Mouse (Mus musculus) c-Kit-negative CD71-positive TER-119-positive erythroid progenitor cells, embryonic 14.5 days (primary cell): ENCODE measurements around the gene Bri3.
"Not testable (repeated sequence)": the region's sequence is repeated elsewhere in the genome, so short reads cannot be mapped to it uniquely, and the experiment has no call there.

ENCODE experiments used
- DNase-seq: peaks from one replicate; pipeline ENCODE4 v3.0.0-alpha.2; 2013; ENCODE audit warnings: low read depth, low spot score

Bri3 gene

GRCm38 (mm10) chr5:144294908-144295307, 50.7 kb downstream of the Bri3 start:
- no peak for DNase-seq

DNA sequence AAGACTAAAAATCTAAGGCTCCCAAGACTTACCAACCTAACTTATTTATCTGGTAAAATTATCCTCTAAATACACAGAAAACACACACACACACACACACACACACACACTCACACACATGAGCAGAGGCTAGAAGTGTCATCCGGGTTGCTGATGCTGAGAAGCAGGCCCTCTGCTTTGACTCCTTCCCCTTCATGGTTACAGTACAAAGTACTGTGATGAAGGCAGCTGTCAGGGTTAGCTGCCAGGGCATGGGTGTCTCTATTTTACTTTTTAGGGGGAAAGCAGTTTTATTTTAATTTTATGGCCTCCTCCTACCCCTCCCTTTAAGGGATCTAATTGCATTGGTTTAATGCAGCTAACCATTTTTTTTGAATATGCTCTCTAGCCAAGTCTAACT, 51.1 kb downstream of the Bri3 start:
- DNase-seq: no peak

GRCm38 (mm10) chr5:144296090-144296604, 51.9 kb downstream of the Bri3 start:
- no peak for DNase-seq

- no peak for DNase-seq
Measured at GRCm38 (mm10) chr5:144303071-144303470, 58.8 kb downstream of the Bri3 start.

DNA sequence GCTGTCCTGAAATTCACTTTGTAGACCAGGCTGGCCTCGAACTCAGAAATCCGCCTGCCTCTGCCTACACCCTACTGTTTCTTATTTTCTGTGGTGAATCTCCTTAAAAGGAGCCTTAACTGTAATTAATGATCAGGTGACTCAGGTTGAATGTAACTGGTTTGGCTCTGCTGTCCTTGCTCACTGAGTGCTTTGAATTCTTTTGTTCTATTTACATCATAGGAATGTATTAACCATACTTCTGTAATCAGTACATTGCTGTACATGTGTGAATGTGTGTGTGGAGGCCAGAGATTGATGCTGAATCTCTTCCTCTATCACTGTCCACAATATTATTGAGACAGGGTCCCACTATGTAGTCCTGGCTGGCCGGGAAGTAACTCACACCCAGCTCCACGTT, 64.7 kb downstream of the Bri3 start:
- no peak for DNase-seq

GRCm38 (mm10) chr5:144312183-144312582, 67.9 kb downstream of the Bri3 start:
- DNase-seq: no peak

DNA sequence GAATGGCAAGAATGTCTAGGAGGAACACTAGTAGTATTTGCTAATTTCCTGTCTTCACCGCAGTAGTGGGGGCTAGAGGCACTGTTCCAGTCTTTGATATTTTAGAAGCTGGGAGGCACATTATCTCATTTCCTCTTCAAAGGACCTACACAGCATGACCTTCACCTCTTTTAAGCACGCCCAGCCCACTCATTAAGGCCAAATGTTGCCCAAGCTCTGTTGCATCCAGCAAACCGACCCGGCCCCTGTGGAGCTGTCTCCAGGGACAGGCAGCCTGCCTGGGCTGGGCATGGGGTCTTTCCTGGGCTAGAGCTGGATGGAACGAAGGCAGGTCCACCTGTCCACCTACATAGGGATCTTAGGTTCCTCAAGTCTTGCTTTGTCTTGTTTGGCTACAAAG, 69.1 kb downstream of the Bri3 start:
- DNase-seq: no peak

DNA sequence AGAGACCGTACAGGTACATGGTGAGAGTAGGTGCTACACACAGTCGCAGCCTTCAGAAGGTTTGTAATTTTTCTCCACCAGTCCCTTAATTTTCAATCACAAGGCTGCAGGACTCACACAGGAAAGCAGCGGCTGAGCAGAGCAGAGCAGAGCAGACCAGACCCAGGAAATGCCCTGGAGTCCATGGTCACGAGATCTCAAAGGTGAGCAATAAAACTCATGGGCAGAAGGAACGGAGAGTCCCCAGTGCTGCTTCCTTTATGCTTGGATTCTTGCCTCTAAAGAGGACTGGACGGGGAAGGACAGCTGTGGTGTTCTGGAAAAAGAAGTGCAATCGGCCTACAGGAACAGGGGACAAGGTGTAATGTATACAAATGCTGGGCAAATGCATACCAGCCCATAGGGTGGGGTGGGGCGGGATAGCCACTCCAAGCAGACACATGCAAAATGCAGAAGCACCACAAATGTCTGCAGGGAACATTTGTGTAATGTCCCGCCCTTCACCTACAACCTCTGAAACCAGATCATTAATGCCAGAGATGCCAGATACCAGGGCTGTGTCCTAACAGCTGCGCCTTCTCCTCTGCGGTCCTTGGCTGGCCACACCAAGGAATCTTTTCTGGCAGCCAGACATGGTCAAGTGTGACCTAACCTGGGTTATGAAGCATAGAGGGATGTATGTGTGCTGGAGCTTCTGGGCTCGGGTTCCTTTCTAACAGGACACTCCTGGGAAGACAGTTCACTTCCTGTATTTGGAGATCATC, 70.7 kb downstream of the Bri3 start:
- DNase-seq: no peak

GRCm38 (mm10) chr5:144316442-144316841, 72.2 kb downstream of the Bri3 start:
- no peak for DNase-seq

- no peak for DNase-seq
Measured at GRCm38 (mm10) chr5:144317426-144317825, 73.2 kb downstream of the Bri3 start.

- no peak for DNase-seq
Measured at GRCm38 (mm10) chr5:144318286-144318685, 74.0 kb downstream of the Bri3 start.

GRCm38 (mm10) chr5:144321681-144322080, 77.4 kb downstream of the Bri3 start:
- DNase-seq: no peak

DNA sequence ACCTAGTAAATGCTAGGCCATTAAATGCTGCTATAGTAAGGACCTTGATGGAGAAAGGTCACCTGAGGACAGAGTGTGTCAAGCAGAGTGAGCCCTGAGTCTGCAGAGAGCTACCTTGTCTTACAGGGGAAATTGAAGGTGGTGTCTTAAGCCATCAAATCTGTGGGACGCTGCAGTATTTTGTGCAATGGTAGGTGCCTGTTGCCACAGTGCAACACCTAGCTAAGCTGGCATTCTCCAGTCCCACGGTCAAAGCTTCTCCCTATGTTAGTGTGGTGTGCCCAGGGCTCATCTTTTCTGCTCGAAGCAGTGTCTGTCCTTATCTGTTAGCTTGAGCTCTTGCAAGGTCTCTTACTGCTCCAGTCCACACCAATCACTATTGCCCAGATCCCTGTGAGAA, 78.5 kb downstream of the Bri3 start:
- no peak for DNase-seq

DNA sequence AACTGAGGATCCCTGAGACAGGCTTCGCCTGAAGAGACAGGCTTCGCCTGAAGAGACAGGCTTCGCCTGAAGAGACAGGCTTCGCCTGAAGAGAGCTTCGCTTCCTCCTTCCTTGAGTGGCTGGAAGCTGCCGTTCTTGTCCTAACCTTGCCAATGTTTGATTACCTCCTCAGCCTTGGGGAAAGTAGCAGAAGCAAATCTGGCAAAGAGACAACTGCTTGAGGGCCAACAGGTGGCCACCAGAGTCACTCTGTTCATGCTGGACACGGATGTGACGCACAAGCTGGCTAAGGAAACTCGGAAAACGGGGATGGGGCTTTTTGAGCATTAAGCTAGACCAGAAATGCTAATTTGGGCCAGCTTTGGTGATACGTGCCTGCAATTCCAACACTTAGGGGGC, 89.8 kb downstream of the Bri3 start:
- DNase-seq: no peak

DNA sequence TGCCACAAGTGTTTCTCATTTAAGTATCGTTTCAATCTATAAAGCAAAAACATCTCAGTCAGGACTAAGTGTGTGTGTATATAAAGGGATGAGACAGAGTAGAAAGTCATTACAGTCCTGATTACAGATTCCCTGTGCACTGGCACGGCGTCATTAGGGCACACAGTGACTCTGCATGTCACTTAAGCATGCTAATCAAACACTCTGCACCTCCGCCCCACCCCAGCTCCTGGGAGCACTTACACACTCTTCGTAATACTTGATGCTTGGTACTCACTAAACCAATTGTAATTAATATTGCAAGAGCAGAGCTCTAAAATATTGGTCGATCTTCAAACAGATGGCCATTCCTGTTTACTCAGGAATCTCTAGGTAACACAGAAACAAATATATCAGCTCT, 91.1 kb downstream of the Bri3 start:
- not testable (repeated sequence) for DNase-seq

DNA sequence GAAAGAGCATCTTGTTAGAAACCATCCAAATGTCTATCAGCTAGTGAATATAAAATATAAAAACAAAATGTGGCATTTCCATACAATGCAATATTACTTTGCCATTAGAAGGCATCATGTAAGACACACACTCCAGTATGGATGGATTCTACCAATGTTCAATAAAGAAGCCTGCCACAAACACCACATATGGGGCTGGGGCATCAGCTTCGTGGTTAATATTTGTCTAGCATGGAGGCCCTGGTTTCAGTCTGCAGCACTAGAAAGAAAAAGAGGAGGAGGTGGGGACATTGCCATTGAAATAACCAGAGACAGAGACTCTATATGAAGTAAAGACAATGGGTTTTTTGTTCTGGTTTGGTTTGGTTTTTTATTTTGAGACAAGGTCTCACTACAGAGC, 94.5 kb downstream of the Bri3 start:
- no peak for DNase-seq

DNA sequence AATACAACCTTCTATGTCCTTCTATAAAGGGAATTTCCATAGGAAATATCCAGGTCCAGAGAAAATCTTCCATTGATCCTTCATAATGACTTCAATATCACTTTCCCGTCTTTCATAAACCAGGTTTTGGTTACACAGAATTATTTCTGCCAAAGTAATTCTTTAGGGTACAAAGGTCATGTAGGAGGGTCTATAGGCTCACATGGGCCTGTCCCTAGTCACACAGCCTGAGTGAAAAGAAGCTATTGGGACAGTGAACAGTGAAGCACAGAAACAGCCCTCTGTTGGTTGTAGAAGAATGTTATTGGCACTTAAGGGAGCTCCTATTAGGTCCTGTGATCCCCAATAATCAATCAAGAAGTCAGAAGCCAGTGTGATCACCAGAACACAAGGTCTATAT, 96.8 kb downstream of the Bri3 start:
- DNase-seq: no peak

GRCm38 (mm10) chr5:144344592-144344991, 100.4 kb downstream of the Bri3 start:
- no peak for DNase-seq

DNA sequence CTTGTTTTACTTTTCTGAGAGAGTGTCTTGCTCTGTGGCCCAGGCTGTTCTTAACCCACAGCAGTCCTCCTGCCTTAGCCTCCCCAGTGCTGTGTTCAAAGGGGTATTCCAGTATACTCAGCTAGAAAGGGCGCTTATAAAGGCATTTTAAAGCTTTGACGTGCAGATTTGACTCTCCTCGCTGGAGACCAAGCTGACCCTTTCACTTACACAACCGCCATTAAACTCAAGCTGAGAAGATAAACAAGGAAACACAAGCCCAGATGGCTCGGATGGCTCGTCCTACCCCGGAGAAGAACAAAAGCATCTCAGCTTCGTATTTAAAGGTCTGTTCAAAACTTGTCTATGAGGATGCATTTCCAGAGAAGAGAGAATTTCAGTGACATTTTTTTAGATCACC, 106.9 kb downstream of the Bri3 start:
- no peak for DNase-seq

DNA sequence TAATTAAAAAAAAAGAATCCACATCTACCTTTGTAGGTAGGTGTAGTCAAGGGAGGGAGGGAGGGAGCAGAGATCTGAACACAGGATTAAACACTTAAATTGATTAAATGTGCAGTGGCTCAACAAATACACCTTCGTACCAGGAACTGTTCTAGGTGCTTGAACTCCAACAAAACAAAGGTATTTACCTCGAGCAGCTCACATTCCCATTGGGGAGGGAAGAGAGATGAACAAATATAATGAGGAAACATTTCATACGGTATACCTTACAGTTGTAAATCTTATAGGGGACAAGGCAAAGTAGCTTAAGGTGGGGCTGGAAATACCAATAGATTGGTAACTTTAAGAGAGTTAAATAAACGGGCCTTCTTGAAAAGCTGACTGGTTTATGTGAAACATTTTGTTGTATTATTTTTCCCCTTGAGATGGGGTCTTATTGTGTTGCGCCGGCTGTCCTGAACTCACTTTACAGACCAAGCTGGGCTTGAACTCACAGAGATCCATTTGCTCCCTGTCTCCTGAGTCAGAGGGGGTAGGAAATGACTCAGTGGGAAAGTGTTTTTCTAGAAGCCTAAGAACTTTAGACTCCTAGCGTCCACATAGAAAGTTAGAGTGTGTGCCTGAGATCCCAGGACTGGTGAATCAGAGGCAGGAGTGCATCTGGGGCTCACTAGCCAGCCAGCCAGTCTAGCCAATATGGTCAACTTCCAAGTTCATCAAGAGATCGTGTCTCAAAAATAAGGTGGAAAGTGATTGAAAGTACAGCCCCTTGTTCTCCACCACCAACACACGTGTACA, 108.2 kb downstream of the Bri3 start:
- DNase-seq: no peak

DNA sequence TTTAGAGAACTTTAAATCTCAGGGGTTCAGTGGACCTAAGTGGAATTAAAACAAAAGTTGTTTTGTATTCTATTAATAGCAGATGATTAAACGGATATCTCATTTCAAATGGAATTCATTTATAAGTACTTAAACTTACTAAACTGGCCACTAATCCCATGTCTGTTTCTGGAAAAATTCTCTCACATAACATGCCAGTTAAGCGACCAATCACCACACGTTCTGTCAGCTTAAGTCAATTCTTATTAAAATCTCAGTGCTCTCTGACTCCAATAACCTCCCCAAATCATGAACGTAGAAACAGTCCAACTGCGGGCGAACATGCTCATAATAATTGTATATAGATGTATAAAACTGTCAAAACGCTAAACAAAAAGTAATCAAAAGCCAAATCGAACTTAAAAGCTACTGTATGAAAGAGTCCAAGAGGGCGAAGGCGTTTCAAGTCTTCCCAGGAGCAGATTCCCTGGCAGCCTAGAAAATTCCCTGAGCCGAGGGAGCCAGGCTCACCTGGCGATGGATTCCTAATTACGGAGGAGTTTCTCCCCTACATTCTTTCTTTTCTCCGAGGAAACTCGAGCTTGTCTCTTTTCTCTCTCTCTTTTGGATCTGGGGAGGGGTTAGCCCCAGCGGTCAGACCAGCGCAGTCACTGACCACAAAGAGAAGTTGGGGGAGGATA, 112.7 kb downstream of the Bri3 start:
- no peak for DNase-seq

DNA sequence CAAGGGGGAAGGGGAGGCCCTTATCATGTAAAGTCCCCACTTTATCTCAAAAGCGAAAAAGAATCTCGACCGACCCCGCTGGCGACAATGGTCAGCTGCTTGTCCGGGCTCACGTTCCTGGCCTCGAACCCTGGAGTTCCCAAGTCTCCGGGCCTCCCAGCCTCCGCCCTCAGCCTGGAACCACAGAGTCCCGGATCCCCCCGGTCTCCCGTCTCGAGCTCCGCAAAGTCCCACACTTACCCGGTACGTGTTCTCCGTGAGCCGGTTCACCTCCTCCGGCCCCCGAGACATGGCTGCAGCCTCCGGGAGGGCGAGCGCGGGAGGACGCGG, 113.3 kb downstream of the Bri3 start:
- no peak for DNase-seq
